Mouse (Mus musculus) right cerebral cortex, postnatal 36 days (tissue): ENCODE results near the gene Hnrnph1.
"Not testable (repeated sequence)": the region's sequence is repeated elsewhere in the genome, so short reads cannot be mapped to it uniquely, and the experiment has no call there.

ENCODE experiments used
- DNase-seq, 2 experiments: peaks; one replicate each; pipeline ENCODE4 v3.0.0; 2022; ENCODE audit warnings: low spot score in 2 of 2, mixed read lengths in 1 of 2

Hnrnph1 gene

DNA sequence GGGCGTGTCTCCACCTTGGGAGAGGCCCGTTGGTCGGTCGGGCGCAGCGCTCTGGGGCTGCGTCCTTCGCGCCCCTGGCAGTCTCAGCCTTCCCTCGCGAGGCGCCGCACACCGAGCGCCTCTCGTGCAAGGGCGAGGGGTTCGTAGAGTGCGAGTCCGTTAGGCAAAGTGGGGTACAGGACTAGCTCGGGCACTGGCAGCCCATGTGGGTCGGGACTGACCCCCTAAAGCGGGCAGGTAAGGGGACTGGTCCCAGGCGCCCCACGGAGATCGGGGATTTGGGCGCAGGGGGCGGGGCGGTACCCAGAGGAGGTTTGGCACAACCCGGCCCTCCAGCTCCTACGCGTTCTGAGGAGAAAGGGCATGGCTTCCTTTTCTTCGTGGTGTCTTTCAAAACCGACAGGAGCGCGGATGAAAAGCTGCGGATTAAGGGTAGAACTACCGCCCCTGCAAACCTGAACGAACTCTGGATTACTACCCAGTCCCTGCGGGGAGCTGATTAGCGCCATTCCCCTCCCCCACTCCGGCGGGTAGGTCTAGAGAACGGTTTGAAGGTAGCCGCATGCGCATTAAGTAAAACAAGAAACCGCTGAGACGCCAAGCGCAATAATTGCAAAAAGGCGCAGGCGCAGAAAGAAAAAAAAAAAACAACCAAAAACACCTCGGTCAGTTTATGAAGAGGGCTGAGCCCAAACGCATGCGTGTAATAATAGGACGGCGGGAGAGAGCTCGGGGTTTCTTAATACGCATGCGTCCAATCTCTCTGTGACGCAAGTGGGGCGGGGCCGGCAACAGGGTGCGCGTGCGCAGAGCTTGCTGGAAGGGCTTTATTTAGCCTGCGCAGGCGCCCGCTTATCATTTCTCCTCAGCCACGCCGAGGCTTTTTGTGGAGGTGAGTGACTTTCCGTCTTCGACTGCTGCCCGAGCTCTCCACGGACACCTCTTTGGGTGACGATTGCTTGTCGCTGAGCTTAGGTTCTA lies at the start of gene Hnrnph1:
TSS of gene Hnrnph1 (plus strand) at position 80 of the 981 bp plus-strand sequence.
- peak; percentile 97 to 98 for DNase-seq

DNA sequence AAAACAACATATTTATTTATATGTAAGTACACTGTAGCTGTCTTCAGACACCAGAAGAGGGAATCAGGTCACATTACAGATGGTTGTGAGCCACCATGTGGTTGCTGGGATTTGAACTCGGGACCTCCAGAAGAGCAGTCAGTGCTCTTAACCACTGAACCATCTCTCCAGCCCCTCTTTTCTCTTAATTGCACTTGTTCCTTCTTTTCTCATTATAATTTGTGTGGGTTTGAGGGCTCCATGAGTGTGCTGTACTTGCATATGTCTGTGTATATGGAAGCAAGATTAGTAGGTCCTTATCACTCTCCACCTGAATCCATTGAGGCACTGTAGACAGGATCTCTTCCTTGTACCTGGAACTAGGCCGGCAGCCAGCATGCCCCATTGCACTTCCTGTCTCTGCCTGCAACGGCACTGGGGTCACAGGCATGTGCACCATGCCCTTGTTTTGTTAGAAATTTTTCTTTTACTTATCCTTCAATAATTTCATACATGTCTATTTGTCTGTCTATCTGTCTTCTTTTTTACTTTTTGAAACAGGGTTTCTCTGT lies 48.6 kb upstream of the Hnrnph1 start:
- DNase-seq, result no peak

DNA sequence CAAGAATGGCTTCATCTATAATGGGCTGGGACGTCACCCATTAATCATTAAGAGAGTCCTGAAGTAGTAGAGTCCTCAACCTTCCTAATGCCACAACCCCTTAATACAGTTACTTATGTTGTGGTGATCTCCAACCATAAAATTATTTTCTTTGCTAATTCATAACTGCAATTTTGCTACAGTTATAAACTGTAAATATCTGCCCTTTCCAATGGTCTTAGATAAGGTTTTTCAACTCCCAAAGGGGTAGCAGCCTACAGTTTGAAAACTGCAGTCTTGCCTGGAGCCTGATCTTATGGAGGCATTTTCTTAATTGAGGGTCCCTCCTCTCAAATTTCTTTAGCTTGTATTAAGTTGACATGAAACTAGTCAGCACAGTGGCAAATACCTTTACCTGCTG lies 47.4 kb upstream of the Hnrnph1 start:
- no peak for DNase-seq

DNA sequence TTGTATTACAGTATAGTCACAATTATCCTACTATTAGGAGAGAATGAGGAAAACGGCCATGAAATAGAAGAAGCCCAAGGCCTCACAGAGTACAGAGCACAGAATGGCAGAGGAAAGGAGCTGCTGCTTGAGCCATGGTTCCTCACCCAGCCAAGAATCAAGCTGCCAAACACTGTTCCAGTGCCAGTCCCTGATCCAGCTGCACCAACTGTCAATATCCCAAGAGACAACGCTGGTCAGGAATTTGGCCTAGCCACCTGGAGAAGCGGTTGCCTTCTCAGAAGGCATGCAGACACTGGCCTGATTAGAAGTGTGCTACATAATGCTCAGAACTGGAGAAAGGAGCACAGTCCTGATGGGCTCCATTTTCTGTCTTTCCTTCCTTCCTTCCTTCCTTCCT lies 43.6 kb upstream of the Hnrnph1 start:
- DNase-seq, result no peak

DNA sequence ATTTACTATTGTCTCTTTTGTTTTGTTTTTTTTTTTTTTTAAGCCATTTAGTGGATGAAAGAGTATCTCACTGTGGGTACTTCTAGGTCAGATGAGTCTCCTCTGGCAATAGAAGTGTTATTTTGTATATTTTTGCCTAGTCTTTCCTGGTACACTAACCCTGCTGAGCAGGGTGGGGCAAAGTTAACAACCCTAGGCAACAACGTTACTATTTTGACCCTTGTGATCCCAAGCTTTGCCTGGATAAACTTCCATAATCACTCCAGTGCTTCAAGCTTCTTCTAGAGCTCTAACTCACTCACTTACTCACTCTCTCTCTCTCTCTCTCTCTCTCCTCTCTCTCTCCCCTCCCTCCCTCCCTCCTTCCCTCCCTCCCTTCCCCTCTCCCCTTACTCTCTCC lies 40.7 kb upstream of the Hnrnph1 start:
- no peak for DNase-seq

DNA sequence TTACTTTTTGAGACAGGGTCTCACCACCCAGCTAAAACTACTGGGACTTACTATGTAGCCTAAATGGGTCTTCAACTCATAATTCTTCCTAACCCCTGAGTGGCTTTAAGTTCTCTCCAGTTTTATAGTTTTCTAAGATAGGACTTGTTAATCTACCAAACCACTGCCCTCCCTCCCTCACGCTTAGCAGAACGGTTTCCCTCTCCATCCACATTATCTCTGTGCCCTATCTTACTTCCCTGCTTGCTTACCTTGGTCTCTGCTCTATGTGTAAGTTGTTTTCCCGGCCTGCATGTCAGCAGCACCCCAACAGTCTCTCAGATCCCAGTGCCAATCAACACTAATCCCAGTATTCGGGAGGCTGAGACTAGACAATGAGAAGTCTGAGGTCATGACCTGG lies 39.9 kb upstream of the Hnrnph1 start:
- no peak for DNase-seq

DNA sequence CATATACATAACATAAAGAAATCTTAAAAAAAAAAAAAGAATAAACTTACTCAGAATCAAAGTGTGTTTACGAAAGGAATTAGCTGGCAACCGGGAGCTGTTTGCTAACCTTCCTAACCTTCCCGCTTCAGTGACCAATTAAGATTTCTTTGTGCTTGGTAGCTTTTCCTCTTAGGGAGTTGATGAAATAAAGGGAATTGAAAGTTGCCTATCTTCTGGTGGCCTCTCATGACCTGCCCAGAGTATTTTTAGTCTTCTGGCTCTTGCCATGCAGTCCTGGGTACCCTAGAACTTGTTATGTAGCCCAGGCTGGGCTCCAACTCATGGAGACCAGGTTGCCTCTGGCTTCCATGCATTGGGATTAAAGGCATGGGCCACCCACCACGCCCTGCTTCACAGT lies 31.3 kb upstream of the Hnrnph1 start:
- DNase-seq, result no peak

DNA sequence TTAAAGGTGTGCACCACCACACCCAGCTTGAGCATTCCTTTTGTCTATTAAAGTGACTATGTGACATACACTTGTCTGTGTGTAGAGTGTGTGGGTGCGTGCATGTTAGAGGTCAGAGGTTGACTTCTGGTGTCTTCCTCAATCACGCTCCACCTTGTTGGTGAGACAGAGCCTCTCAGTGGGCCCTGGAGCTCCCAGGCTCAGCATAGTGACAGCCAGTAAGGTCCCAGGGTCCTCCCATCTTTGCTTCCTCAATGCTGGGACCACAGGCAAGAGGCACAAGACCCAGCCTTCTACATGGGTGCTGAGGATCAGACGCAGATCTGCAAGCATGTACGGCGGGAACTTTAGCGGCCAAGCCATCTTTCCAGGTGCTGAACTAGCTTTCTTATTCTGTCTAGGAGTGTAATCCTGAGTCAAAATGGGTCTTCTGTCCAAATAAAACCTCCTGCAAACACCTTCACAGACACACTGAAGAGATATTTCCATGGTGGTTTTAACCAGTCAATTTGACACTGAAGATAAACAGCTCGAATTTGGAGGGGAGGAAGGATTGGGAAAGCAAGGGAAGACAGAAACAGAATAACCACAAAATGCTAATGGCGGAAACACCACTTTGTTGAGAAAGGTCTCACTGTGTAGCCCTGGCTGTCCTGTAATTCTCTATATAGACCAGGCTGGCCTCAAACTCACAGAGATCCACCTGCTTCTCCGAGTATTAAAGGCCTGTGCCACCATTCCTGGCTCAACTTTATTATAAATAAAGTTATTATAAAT lies 30.3 kb upstream of the Hnrnph1 start:
- DNase-seq, result no peak

DNA sequence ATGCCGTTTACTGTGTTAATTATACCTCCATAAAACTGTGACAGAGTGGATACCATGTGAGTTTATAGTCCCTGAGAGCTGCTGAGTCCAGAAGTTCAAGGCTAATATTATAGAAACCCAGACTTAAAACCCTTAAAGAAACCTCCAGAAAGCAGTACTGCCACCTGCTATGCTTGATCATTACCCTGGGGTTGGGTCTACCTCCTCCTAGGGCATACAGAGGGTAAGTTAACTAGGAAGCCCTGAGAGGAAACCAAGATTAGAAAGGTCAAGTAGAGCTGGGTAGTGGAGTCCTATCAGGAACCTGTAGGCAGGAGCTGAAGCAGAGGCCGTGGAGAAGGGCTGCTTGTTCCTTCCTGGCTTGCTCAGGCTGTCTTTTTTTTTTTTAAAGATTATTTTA lies 24.6 kb upstream of the Hnrnph1 start:
- no peak for DNase-seq

DNA sequence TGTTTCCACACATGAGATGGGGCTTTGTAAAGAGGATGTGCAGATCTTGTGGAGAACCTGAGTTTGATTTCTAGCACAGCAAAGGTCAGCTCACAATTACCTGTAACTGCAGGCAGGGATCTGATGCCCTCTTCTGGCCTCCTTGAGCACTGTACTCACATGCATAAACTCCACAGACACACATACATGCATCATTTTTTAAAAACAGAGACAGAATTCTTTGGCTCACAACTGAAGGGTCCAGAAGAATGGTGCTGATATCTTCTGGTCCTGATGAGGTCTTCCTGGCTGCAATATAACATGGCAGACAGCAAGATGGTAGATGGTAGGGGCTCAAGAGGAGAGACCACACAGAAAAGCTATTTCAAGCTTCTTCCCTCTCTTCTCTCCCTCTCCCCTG lies 22.6 kb upstream of the Hnrnph1 start, which contains the start of gene Cby3:
TSS of gene Cby3 (plus strand) at position 301 of the 400 bp plus-strand sequence.
- DNase-seq, result no peak

DNA sequence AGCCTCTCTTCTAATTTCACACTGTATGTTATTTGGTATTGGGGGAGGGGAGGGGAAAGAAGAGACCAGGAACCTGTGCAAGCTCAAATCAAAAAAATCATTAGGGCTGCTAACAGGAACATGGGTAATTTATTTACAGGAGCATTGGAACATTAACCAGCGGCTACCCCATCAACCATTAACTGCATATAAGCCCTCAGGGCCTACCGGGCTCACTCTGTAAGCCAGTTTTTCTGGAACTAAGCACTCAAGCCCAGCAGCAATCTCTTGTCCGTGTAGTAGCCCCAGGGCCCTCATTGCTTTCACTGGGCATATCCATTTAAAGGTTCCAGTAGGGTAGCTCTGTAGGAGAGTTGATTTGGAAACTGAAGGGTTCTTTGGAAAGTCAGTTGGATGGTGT lies 21.9 kb upstream of the Hnrnph1 start:
- DNase-seq, result no peak

DNA sequence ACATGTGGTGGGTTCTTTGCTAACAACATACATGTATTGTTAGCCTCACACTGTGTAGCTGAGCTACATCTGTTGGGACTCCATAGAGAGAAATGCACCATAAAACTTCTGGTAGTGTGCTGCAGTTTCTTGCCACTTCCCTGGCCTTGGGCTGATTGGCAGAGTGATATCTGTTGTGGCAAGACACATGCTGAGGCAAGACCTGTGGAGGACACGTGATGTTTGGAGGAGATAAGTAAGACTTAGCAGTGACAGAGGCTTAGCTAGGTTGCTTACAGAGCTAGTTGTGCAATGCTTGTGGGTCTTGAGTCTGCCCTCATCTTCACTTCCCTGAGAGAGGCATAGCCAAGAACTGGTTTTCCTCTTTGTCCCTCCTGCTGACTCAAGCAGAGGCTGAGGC lies 21.4 kb upstream of the Hnrnph1 start:
- no peak for DNase-seq

DNA sequence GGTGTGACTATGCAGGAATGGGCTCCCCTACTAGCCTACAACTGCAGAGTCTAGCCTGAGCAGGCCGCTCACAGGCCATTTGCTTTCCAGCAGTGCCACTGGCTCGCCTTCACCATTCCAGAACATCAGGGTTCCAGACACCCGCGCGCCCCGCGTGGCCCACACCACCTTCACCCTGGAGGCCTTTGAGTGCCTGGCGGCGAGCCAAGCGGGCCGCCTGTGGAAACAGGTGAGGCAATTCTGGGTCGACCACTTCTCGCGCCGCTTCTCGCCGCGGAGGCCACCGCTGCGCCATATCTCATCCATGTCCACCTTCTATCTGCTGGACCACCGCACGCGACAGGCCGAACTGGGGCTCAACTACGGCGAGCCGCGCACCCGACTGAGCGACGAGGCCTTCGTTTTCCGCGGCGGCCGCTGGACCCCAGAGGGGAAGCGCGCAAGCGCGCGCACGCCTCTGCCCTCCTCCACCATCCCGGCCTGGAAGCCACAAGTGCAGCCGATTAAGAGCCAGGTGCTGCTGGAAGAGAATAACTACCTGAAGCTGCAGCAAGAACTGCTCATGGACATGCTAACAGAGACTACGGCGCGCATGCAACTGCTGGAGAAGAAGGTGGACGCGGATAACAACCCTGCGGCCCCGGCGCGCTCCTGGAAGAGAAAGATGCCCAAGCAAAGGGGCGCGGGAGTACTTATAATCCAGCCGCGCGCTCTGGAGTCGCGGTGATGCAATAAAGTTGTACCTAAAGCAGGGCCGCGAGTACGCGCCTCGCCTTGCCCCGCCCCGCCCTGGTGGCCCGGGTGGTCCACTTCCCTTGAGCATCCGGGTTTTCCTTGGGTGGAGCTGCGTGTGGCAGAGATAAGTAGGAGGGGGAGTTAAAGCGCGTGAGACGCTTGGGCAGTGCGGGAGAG lies 17.6 kb upstream of the Hnrnph1 start:
- DNase-seq, result peak; percentile 49 to 64

DNA sequence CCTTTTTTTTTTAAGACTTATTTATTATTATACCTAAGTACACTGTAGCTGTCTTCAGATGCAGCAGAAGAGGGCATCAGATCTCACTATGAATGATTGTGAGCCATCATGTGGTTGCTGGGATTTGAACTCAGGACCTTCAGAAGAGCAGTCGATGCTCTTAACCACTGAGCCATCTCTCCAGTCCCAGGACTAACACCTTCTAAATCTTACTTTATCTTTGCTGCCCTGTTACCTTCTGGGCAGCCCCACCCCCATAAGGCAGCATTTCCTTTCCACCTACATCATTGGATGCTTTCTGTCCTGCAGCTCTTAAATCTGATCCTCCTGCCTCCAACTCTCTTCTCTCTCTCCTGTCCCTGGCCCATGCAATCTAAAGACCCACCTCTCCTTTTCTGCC lies 15.5 kb upstream of the Hnrnph1 start:
- not testable (repeated sequence) for DNase-seq

DNA sequence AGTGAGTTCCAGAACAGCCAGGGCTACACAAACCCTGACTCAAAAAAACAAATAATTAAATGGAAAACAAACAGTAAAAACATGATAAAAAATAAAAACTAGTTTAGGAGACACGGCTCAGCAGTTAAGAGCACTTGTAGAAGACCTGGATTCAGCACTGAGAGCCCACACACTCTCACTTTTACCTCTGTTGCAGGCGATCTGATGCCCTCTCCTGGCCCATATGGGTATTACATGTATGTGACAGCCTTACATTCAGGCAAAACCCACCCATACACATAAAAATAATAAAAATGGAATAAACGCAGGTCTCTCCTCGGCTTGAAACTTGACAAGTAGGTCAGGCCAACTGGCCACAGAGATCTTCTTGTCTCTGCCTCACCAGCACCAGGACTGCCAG lies 12.2 kb upstream of the Hnrnph1 start:
- DNase-seq, result peak; percentile 48 to 67

DNA sequence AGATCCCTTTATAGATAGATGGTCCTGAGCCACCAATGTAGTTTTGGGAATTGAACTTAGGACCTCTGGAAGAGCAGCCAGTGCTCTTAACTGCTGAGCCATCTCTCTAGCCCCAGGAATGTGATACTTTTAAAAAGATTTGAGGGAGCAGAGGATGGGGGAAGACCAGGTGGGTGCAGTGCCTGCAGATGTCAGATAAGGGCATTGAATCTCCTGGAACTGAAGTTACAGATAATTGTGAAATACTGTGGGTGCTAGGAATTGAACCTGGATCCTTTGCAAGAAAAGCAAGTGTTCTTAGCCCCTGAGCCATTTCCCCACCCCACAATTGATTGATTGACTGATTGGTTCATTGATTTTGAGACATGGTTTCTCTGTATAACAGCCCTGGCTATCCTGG lies 11.5 kb upstream of the Hnrnph1 start:
- DNase-seq, result no peak

DNA sequence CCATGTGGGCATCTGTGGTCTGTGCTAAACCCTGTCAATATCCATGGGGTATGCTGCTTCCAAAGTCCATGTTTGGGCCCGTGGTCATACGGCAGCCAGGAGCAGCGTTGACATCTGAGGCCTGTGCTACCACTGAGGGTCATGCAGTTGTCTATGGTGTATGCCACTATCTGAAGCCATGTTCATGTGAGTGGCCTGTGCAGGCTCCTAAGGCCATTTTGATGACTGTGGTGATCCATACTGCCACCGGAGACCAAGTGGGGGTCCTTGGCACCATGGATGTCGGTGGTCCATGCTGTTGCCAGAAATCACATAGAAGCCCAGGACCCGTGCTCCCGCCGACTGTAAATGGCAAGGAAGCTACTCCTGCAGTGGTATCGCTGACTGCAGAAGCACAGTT lies 9.3 kb upstream of the Hnrnph1 start:
- DNase-seq, result no peak

DNA sequence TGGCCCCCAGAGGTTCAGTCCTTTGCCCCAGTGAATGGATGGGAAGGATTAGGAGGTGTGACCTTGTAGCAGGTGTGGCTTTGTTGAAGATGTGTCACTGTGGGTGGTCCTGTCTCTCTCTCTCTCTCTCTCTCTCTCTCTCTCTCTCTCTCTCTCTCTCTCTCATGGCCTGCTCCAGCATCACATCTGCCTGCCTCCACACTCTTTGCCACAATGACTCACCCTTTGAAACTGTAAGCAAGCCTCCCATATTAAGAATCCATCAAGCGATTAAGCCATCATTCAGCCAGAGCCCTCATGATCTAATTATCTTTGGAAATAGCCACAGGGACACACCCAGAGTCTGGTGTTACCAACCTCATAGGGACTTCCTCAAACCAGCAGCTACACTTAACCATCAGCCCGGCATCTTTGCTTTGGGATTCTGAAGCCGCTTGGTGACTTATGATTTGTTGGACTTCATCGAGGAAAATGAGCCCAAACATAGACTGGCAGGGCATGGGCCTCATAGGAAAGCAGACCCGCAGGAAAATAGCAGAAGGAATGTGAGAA lies 7.4 kb upstream of the Hnrnph1 start:
- no peak for DNase-seq

DNA sequence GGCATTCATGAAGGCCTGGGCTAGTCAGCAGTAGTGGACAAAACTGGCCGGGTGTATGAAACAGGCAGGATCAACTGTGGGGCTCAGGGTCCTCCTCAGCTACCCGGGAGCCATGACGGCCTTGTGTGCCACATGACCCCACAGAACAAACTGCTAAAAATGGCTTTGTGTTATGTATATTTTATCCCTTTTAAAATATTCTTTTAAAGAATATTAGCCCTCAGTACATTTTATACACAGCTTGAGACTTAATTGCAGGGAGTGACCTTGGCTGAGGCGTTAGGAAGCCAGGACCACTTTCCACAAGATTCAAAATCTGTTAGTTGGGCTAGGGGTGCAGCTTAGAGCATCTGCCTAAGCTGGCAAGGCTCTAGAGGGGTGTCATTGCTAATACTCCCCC lies 5.8 kb upstream of the Hnrnph1 start:
- DNase-seq, result no peak

DNA sequence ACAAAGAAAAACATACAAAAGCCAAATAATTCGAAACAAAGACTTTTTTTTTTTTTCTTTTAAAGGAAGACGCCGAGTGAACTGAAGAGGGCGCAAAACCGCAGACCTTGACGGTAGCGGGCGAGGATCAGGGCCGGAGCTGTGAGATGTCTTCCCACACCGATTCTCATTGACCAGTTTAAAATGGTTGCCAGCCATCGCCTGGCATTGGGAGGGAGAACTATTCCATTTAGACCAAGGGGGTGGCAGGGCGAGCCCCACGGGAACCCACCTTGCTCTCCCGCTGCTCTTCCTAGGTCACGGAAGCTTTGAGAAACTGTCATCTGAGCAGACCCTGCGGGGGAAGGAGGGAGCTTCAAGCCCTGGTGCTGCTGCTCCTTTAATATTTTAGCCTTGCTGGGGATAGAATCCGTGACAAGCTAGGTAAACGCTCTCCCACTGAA lies 5.4 kb upstream of the Hnrnph1 start:
- no peak for DNase-seq

DNA sequence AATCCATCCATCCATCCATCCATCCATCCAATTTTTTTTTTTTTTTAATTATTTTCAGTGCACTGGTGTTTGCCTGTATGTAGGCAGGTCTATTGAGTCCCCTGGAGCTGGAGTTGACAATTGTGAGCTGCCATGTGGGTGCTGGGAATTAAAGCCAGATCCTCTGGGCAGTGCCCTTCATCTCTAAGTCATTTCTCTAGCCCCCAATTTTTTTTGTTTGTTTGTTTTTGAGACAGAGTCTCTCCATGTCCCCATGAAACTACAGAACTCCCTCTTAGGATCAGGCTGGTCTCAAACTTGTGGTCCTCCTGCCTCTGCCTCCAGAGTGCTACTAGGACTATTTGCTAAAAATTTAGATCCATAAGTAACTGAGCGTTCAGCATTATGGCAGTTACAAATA lies 4.9 kb upstream of the Hnrnph1 start:
- DNase-seq, result no peak
